Mouse (Mus musculus) embryo, embryonic 9.5 days (tissue): ENCODE measurements around the gene Sds.
"Not testable (repeated sequence)": the region's sequence is repeated elsewhere in the genome, so short reads cannot be mapped to it uniquely, and the experiment has no call there.

Source experiments
- DNase-seq: peaks from one replicate; pipeline ENCODE4 v3.0.0-alpha.2; 2017; ENCODE audit errors: extremely low spot score

Sds gene

GRCm38 (mm10) chr5:120490679-120491192, 14.4 kb downstream of the Sds start:
- DNase-seq = no peak

DNA sequence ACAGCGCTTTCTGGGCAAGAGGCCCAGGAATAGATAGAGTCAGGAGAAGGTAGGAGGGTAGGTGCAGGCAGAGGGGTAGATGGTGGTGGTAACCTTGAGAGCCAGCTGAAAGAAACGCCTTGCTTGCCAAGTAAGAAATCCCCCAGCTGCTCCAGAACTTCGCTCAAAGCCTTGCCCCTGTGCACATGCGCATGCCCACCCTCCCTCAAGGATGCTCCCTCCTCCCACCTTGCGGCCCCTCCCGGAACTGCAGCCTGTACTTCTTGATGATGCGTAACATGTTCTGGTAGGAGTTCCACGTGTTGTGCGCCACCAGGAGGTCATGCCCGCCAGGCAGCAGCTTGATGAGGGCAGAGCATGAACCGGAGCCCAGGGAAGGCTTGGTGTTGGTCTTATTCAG, 16.1 kb downstream of the Sds start:
- DNase-seq = peak; percentile 54

- no peak for DNase-seq
These were observed 17.1 kb downstream of the Sds start for GRCm38 (mm10) chr5:120493440-120493839.

- DNase-seq = no peak
These were observed 17.6 kb downstream of the Sds start for GRCm38 (mm10) chr5:120493873-120494395.

DNA sequence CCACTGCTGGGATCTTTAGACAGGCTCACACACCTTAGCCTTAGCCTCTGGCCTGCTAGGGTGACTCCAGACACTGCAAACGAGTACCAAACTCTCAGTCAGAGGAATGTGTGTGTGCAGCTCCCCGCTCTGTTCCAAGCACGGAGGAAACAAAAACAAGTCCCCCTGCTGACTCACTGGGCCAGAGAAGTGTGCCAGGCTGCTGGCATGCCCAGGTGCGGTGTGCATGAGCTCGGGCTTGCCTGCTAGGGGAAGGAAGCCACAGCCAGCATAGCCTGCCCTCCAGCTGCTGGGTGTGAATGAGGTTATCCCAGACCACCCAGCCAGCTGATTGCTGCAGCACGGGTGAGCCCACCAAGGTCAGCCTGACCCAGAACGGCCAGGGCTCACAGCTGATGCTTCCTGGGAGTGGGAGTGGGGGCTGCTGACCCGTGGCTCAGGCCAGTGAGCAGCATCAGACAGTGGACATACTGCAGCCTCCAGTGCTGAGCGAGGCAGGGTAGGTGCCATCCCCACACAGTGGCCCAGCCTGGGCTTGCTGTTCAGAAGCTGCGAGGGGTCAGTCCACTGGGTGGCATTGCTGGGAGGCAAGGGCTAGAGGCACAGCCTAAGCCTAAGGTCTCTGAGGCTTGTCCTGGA, 18.9 kb downstream of the Sds start:
- no peak for DNase-seq

DNA sequence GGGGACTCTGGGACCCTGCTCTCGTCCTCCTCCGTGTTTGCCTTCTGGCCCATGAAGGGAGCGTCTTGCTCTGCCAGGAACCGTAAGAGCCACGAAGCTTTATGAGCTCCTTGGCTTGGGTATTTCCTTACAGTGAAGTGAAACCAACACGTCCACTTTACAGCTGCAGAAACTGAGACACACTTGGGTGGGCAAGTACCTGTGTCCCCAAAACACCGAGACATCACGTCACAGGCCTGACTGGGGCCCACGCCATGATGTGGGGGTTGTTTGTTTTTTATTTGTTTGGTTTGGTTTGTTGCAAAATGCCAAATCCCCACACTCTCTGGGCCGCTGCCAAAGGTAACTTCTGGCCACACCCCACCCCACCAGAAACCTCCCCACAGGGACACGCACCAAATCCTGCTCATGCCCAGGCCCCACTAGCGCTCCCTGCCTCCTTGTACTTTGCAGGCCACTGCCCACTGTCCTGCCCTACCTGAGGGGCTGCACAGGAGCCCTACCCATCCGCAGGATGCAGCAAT, 19.4 kb downstream of the Sds start:
- no peak for DNase-seq

GRCm38 (mm10) chr5:120497071-120497470, 20.7 kb downstream of the Sds start:
- DNase-seq = no peak

DNA sequence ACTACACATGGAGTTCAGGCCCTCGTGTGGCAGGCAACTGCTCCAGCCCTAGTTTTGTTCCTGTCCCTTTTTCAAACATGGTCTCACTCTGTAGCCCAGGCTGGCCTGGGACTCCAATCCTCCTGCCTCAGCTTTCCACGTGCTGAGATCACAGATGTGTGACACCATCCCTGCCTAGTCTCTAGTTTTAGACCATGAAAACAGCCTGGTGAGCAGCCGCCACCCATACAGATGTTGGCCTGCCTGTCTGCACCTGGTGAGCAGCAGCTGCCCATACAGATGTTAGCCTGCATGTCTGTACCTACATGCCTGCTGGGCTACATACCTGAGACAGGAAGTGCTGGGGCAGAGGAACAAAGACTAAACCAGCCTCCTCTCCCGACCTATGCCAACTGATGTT, 22.9 kb downstream of the Sds start:
- DNase-seq = no peak

GRCm38 (mm10) chr5:120500609-120501008, 24.3 kb downstream of the Sds start:
- DNase-seq = not testable (repeated sequence)

DNA sequence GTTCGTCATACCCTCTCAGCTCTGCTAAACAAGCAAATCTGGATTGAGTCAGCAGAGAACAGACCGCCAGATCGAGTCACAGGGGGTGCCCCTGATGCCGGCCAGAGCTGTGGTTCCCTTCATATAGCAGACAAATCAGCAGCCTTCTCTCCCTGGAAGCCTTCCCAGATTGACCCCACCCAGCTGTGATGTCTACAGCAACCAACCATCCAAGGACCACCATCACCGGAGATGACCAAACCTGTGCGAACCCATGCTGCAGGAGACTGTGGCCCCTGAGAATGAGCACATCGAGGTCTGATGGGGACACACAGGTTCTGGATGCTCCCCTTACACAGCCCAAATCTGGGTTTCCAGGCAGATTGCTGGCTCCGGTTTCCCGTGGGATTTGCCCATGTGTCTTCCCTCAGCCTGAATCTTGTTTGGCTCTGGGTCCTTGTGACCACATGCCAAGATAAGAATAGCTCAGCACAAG, 25.9 kb downstream of the Sds start:
- DNase-seq = no peak

DNA sequence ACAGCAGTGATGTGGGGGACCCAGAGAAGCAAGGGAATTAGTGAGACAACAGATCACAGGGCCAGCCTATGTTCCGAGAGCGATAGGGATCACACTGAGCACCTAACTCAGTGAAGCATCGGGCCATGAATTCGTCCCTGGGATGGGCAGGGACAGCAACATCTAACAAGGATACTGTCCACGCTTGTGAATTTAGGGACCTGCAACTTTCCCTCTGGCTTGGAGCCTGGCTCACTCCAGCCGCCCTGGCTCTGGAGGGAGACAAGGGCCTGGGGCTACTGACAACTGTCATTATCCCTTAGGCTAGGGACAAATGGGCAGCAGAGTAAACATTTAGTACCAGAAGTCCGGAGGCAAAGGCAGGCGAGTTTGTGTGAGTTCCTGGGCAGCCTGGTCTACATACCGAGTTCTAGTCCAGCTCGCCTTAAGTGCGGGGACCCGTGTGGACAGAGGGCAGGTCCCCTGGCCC, 26.4 kb downstream of the Sds start:
- DNase-seq = no peak

DNA sequence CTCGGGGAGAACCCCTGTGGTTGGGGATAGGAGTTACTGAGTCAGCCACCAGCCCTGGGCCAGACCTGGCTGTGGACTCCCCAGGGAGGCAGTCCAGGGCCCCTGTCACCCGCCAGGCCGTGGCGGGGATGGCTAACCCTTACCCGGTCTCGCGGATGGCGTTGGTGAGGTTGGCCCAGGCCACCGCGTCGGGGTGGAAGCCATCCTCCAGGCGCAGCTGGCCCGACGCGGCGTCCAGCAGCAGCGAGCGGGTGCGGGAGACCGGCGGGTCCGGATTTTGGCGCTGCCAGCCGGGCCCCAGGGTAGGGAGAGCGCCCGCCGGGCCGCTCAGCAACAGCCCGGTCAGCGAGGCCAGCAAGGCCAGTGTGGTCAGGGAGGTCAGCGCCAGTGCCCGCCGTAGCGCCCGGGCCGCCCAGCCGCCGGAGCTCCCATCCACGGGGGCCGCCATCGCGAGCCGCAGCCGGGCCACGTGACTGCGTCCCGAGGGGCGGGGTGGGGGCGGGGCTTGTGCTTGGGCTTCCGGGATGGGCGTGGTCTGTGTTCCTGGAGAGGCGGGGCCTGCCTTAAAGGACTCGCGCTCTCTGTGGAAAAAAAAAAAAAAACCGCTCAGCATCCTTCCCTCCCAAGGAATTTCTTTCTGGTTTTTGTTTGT, 26.9 kb downstream of the Sds start, which contains the start of gene Plbd2:
Plbd2 (minus strand) TSS at position 482 of the 652 bp plus-strand sequence.
- DNase-seq = peak; percentile 97

- peak; percentile 79 for DNase-seq
These were observed 29.0 kb downstream of the Sds start for GRCm38 (mm10) chr5:120505368-120505767.

GRCm38 (mm10) chr5:120505781-120506180, 29.5 kb downstream of the Sds start:
- DNase-seq = no peak

- no peak for DNase-seq
These were observed 30.2 kb downstream of the Sds start for GRCm38 (mm10) chr5:120506490-120506889.

GRCm38 (mm10) chr5:120507311-120507710, 31.0 kb downstream of the Sds start:
- no peak for DNase-seq

DNA sequence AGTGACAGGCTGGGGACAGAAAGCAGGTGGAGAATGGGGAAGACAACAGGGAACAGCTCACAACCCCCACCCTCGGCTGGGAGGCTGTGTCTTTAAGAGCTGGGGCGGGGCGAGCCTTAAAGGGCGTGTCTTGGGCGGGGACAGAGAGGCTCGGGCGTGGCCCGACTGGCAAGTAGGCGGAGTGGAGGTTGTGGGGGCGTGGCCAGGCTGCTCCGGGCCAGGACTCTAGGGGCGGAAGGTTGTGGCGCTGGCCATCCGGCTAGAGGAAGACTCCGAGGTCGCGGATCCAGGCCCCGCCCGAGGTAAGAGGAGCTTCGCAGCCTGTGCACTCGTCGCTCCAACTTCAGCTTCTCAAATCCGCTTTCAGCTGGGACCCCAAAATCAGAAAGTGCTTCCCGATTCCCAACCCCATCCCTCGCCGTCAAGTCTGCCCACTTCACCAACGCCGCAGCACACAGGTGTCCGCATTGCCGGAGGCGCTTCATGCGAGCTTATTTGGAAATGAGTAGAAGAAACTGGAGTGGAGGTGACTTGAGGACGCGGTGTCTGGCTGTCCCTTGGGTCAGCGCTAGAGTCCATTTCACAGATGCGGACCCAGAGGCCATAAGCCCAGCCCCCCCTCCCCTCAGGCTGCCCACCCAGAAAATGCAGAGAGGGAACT, 34.8 kb downstream of the Sds start, which contains the start of gene Slc8b1:
Slc8b1 (plus strand) TSS at position 187 of the 661 bp plus-strand sequence.
- peak; percentile 98 for DNase-seq

DNA sequence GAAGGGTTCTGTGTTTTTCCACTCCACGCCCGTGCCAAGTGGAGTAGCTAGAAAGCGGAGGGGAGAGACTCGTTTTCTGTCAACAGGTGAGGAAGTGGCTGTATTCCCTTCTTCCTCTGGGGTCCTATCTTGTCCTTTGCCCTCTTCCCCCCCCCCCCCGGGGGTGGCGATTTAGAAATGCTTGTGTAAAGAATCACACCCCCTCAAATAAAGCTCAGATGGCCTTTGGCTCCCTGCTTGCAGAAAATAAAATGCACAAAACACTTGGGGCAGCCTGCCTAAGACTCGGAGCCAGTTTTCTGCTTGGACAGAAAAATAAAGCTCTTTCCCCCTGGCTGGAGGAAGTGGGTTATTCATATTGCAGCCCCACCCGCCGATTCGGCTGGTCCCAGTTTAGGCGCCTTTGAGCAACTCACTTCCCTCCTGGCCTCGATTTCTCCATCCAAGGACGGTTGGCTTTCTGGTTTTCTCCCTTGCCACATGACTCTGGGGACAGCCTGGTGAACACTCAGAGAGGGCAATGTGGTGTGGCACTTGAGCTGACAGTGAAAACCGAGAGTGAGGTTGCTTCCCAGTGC, 35.4 kb downstream of the Sds start:
- DNase-seq = no peak

DNA sequence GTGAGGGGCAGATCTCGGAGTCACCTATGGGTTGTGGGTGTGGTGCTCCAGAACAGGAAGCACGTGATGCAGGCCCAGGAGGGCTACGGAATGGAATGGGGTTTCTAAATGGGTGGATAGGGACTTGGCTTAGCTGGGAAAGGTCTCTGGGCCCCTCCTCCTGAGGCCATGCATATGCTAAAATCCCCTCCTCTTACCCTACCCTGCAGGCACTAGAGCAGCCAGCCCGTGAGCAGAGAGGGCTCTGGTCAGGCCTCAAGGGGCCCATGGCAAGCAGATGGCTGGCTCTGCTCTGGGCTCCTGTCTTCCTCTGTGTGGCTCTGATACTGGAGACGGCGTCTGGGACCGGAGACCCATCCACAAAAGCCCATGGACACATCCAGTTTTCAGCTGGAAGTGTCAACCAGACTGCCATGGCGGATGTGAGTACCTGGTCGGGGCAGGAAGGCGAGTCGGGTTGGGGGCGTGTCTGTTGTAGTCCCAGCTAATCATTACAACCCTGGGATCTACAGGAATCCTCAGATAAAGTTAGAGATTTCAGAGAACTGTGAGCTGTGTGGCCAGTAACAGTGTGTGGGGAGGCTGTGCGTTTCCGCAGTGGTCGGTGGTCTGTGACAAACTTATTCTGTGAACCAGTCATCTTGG, 36.7 kb downstream of the Sds start:
- no peak for DNase-seq

DNA sequence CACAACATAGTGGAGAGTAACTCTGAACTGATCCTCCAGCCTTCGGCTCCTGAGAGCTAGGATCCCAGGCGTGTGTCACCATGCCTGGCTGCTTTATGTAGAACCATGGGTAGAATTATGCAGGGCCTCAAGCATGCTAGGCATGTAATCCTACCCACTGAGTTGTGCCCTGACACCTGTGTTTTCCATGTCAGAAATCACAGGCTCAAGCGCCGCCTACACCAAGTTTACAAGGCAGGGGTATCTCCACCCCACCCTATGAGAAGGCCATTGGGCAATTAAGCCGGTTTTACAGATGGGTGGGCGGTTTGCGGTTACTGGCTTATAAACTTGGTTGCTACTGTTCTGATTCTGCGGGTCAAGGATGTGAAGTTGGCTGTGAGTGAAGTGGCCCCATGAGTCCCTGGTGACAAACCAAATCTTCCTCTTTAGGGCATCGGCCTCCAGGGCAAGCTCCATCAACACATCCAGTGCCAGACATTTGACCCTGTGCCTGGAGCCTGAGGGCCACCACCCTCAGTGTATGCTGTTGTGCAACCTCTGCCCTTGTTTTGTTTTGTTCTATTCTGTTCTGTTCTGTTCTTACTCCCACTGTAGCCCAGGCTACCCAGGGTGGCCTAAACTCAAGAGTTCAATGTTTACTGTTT, 37.8 kb downstream of the Sds start:
- DNase-seq = no peak

- DNase-seq = no peak
These were observed 38.4 kb downstream of the Sds start for GRCm38 (mm10) chr5:120514754-120515153.
